Mouse (Mus musculus): ENCODE measurements around the gene Cers1. TPM values are rescaled to one million over a fixed set of nuclear protein-coding genes. Genes with fewer than 3 reads are reported as not detected.

Cers1 gene
- polyA plus RNA-seq (2015; fragmentation: Nextera tagmentation; extraction: Ambion mirVana), result 0.15 and 0.30 TPM in 2 replicates

DNA sequence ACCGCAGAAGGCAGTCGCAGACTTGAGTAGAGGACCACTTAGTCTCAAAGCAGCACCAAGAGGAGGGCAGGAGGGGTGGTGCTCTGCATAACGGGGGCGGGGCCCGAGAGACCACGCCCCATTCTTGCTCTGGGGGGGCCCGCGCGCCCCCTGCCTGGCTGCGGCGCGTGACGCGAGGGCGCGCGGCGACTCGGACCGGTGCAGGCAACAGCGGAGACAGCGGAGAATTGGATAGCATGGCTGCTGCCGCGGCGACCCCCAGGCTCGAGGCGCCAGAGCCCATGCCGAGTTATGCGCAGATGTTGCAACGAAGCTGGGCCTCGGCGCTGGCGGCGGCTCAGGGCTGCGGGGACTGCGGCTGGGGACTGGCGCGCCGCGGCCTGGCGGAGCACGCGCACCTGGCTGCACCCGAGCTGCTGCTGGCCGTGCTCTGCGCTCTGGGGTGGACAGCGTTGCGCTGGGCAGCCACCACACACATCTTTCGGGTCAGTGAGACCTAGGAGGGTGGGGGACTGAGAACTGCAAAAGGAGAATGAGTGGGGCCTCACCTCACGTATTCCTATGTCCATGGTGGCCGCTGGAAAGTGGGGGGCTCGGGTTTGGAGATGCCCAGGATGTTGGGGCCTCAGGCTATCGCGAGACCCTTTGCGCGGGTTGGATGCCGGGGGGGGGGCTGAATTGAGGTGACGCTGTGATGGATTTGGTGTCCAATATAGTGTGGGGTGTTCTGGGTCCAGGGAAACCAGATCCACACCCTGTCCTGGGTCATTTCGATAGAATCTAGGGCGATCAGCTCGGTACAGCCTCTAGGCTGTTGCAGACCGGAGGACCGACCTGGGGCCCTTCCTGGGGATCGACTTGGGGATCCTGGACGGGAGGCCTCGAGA, at the start of gene Cers1:
TSS of gene Cers1 (plus strand) at position 152 of the 887 bp plus-strand sequence.
- Histone ChIP-seq H3K4me1 (replicated peaks) (peaks cover 22% of the 10 kb centered on the region), H3K27me3 (peaks cover 44% of the 10 kb centered on the region), H3K9me3 (replicated peaks) (no peaks in the 10 kb centered on the region), H3K27ac (no peak within 1 kb of the TSS), H3K4me2 (peak within 1 kb of the TSS; percentile 75), H3K9ac (peak within 1 kb of the TSS; percentile 33), H3K36me3 (peaks cover 29% of the 10 kb centered on the region), H3K4me3 (replicated peaks) (peak within 1 kb of the TSS; percentile 56)
- DNase-seq (peak; percentile 33), ATAC-seq (ENCODE audit: low read depth) (peak; percentile 55)
- 3% methylated on average over 66 of the region's 66 CpGs for WGBS (ENCODE audit: insufficient replicate concordance)

DNA sequence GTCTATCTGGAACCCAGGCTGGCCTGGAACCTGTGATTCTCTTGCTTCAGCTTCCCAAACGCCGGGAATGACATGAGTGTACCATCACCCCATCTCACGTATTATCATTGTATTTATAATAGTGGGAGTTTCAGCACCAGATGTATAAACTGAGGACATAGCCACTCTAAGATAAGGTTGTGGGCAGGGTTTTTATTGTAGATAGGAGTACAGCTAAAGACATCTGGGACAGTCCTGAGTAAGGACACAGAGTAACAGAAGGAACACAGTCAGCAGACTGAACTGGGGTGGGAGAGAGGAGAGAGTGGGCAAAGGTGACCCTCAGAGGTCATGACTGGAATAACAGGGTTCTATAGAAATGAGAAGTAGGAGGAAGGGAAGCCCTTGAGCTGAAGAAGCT, 47.9 kb upstream of the Cers1 start:
- DNase-seq, result no peak
- H3K27me3 ChIP-seq, result no peaks in the 10 kb centered on the region
- H3K27ac ChIP-seq, result peak overlapping the region; percentile 58
- peak; percentile 72 for ATAC-seq (ENCODE audit: low read depth)
- 16% methylated on average over 3 of the region's 3 CpGs for WGBS (ENCODE audit: insufficient replicate concordance)
- H3K4me2 ChIP-seq, result peak overlapping the region; percentile 21; the same call in 1 of the 2 replicates
- peak overlapping the region; percentile 39; the same call in 1 of the 2 replicates for H3K9ac ChIP-seq
- H3K4me3 ChIP-seq (replicated peaks), result no peak overlapping the region
- no peaks in the 10 kb centered on the region for H3K9me3 ChIP-seq (replicated peaks)
- peaks cover 51% of the 10 kb centered on the region for H3K4me1 ChIP-seq (replicated peaks)
- H3K36me3 ChIP-seq, result peaks cover 27% of the 10 kb centered on the region

GRCm38 (mm10) chr8:70268311-70268710, 47.3 kb upstream of the Cers1 start:
- Histone ChIP-seq H3K27ac (peak overlapping the region; percentile 58), H3K9me3 (replicated peaks) (no peaks in the 10 kb centered on the region), H3K4me2 (no peak overlapping the region; the same call in 1 of the 2 replicates), H3K4me3 (replicated peaks) (no peak overlapping the region), H3K9ac (peak overlapping the region; percentile 26; the same call in 1 of the 2 replicates), H3K36me3 (peaks cover 20% of the 10 kb centered on the region), H3K4me1 (replicated peaks) (peaks cover 57% of the 10 kb centered on the region), H3K27me3 (no peaks in the 10 kb centered on the region)
- ATAC-seq (ENCODE audit: low read depth) (peak; percentile 29; the same call in 1 of the 2 replicates), DNase-seq (no peak)
- 50% methylated on average over 5 of the region's 5 CpGs for WGBS (ENCODE audit: insufficient replicate concordance)

DNA sequence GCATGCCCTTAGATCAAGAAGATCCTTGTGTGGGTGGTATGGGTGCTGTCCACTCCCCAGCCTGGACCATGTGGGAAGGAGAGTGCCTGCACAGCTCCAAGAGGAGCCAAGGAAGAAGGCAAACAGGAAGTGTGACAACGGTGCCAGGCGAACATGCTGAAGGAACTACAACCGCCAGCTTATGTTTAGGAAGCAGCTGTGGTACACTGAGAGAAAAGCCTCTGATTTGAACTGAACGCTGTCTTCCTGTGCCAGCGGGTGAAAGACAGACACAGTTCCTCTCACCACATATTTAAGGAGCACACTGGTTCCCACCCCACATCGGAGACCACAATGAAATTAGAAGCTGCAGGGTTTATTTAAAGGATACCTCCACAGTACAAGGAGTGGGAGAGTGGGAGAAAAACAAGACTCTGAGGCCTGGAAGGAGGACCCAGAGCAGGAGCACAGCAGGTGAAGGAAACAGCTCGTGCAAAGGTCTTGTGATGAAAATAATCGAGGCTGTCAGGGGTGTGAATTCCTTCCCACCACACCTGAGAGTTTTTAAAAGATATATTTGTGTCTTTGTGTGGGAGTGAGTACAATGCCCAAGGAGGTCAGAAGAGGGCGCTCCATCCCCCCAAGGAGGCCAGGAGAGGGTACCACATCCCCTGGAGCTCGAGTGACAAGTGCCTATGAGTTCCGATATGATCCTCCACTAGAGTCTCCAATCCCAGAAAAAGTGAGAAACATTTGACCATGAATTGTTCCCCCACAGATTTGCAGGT, 46.6 kb upstream of the Cers1 start:
- Histone ChIP-seq H3K36me3 (peaks cover 13% of the 10 kb centered on the region), H3K4me2 (no peak overlapping the region), H3K4me1 (replicated peaks) (peaks cover 63% of the 10 kb centered on the region), H3K27me3 (no peaks in the 10 kb centered on the region), H3K4me3 (replicated peaks) (no peak overlapping the region), H3K9me3 (replicated peaks) (no peaks in the 10 kb centered on the region), H3K9ac (peak overlapping the region; percentile 26; the same call in 1 of the 2 replicates), H3K27ac (peak overlapping the region; percentile 58)
- no peak for DNase-seq
- WGBS (ENCODE audit: insufficient replicate concordance), result 27% methylated on average over 11 of the region's 11 CpGs
- no peak for ATAC-seq (ENCODE audit: low read depth)

- DNase-seq, result peak; percentile 68
- no peak overlapping the region for H3K4me3 ChIP-seq (replicated peaks)
- H3K27ac ChIP-seq, result peak overlapping the region; percentile 65
- ATAC-seq (ENCODE audit: low read depth), result peak; percentile 86
- no peaks in the 10 kb centered on the region for H3K27me3 ChIP-seq
- 28% methylated on average over 3 of the region's 3 CpGs for WGBS (ENCODE audit: insufficient replicate concordance)
- H3K36me3 ChIP-seq, result no peaks in the 10 kb centered on the region
- no peaks in the 10 kb centered on the region for H3K9me3 ChIP-seq (replicated peaks)
- no peak overlapping the region for H3K9ac ChIP-seq
- H3K4me1 ChIP-seq (replicated peaks), result peaks cover 73% of the 10 kb centered on the region
- no peak overlapping the region for H3K4me2 ChIP-seq
Measured at GRCm38 (mm10) chr8:70272949-70273348, 42.6 kb upstream of the Cers1 start.

GRCm38 (mm10) chr8:70274350-70274749, 41.2 kb upstream of the Cers1 start:
- no peak for ATAC-seq (ENCODE audit: low read depth)
- Histone ChIP-seq H3K9ac (no peak overlapping the region), H3K4me3 (replicated peaks) (no peak overlapping the region), H3K4me2 (no peak overlapping the region), H3K4me1 (replicated peaks) (peaks cover 73% of the 10 kb centered on the region), H3K27me3 (no peaks in the 10 kb centered on the region), H3K9me3 (replicated peaks) (no peaks in the 10 kb centered on the region), H3K36me3 (no peaks in the 10 kb centered on the region), H3K27ac (no peak overlapping the region)
- no peak for DNase-seq

DNA sequence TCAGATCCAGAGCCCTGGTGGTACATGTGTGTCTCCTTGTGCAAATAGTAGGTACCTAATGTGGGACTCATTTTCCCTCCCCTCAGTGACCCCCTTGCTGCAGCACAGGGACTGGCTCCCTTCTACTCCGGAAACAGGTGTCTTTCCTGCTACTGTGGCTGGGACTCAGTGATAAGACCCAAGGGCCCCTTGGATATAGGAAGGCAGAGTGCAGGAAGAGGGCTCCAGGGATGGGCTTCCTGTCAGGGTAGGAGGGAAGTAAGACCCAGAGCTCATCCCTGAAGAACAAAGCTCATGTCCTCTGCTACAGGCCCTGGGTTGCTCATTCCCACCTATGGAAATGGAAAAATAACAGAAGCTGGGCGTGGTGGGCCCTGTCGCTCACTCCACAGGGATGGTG, 39.1 kb upstream of the Cers1 start:
- Histone ChIP-seq H3K36me3 (no peaks in the 10 kb centered on the region), H3K27me3 (no peaks in the 10 kb centered on the region), H3K4me2 (0 out of 2 replicates have a peak overlapping the region, but pooled peaks have one; percentile 1), H3K4me3 (replicated peaks) (no peak overlapping the region), H3K9me3 (replicated peaks) (no peaks in the 10 kb centered on the region), H3K4me1 (replicated peaks) (peaks cover 74% of the 10 kb centered on the region), H3K9ac (no peak overlapping the region), H3K27ac (peak overlapping the region; percentile 50)
- WGBS (ENCODE audit: insufficient replicate concordance), result 12% methylated on average over 3 of the region's 3 CpGs
- DNase-seq, result peak; percentile 39
- peak; percentile 60 for ATAC-seq (ENCODE audit: low read depth)

- Histone ChIP-seq H3K36me3 (no peaks in the 10 kb centered on the region), H3K4me1 (replicated peaks) (peaks cover 72% of the 10 kb centered on the region), H3K9me3 (replicated peaks) (no peaks in the 10 kb centered on the region), H3K4me3 (replicated peaks) (peak overlapping the region; percentile 24), H3K27ac (peak overlapping the region; percentile 49; the same call in 1 of the 2 replicates), H3K9ac (peak overlapping the region; percentile 12; the same call in 1 of the 2 replicates), H3K27me3 (peaks cover 3% of the 10 kb centered on the region; the same call in 1 of the 2 replicates), H3K4me2 (peak overlapping the region; percentile 27; the same call in 1 of the 2 replicates)
- DNase-seq (no peak), ATAC-seq (ENCODE audit: low read depth) (no peak)
- 41% methylated on average over 15 of the region's 15 CpGs for WGBS (ENCODE audit: insufficient replicate concordance)
Measured at GRCm38 (mm10) chr8:70278175-70278574, 37.4 kb upstream of the Cers1 start.

- WGBS (ENCODE audit: insufficient replicate concordance), result 48% methylated on average over 8 of the region's 8 CpGs
- Histone ChIP-seq H3K9ac (peak overlapping the region; percentile 19; the same call in 1 of the 2 replicates), H3K4me1 (replicated peaks) (peaks cover 71% of the 10 kb centered on the region), H3K36me3 (no peaks in the 10 kb centered on the region), H3K27ac (peak overlapping the region; percentile 3), H3K4me3 (replicated peaks) (no peak overlapping the region), H3K27me3 (peaks cover 10% of the 10 kb centered on the region; the same call in 1 of the 2 replicates), H3K9me3 (replicated peaks) (no peaks in the 10 kb centered on the region), H3K4me2 (peak overlapping the region; percentile 10; the same call in 1 of the 2 replicates)
- DNase-seq (no peak), ATAC-seq (ENCODE audit: low read depth) (no peak)
Measured at GRCm38 (mm10) chr8:70279266-70279665, 36.3 kb upstream of the Cers1 start.

- peak overlapping the region; percentile 40 for H3K27ac ChIP-seq
- H3K27me3 ChIP-seq, result peaks cover 10% of the 10 kb centered on the region; the same call in 1 of the 2 replicates
- H3K9me3 ChIP-seq (replicated peaks), result no peaks in the 10 kb centered on the region
- ATAC-seq (ENCODE audit: low read depth), result no peak
- DNase-seq, result no peak
- no peak overlapping the region for H3K4me2 ChIP-seq
- WGBS (ENCODE audit: insufficient replicate concordance), result 51% methylated on average over 3 of the region's 3 CpGs
- H3K4me3 ChIP-seq (replicated peaks), result no peak overlapping the region
- peaks cover 14% of the 10 kb centered on the region for H3K36me3 ChIP-seq
- no peak overlapping the region for H3K9ac ChIP-seq
- peaks cover 67% of the 10 kb centered on the region for H3K4me1 ChIP-seq (replicated peaks)
Measured at GRCm38 (mm10) chr8:70281001-70281400, 34.6 kb upstream of the Cers1 start.
